Mouse (Mus musculus): ENCODE results near the gene Rbm14. TPM values are rescaled to one million over a fixed set of nuclear protein-coding genes. Genes with fewer than 3 reads are reported as not detected.
A peak's percentile ranks its signal among the peaks of the same experiment; 100 is the strongest.

Gene Rbm14
- 16.8 and 17.4 TPM in 2 replicates for total RNA-seq (2017)

- peak; percentile 95 to 96 for ATAC-seq (replicated peaks in 1 of 2; ENCODE audit: insufficient read depth in 1 of 2, low FRiP score in 2 of 2, low TSS enrichment in 1 of 2, low read depth in 1 of 2, poor library complexity in 2 of 2, severe bottlenecking in 2 of 2)
These were observed at the start of gene Rbm14, which contains the start of gene Gm21992 for GRCm38 (mm10) chr19:4811063-4811908. Rbm14 (minus strand) TSS chr19:4811634. Gm21992 (minus strand) TSS chr19:4811612.

GRCm38 (mm10) chr19:4859081-4859480 lies 47.6 kb upstream of the Rbm14 start:
- no peak for ATAC-seq (replicated peaks in 1 of 2; ENCODE audit: insufficient read depth in 1 of 2, low FRiP score in 2 of 2, low TSS enrichment in 1 of 2, low read depth in 1 of 2, poor library complexity in 2 of 2, severe bottlenecking in 2 of 2)

GRCm38 (mm10) chr19:4855951-4856350 lies 44.5 kb upstream of the Rbm14 start:
- no peak for ATAC-seq (replicated peaks in 1 of 2; ENCODE audit: insufficient read depth in 1 of 2, low FRiP score in 2 of 2, low TSS enrichment in 1 of 2, low read depth in 1 of 2, poor library complexity in 2 of 2, severe bottlenecking in 2 of 2)

- ATAC-seq (replicated peaks in 1 of 2; ENCODE audit: insufficient read depth in 1 of 2, low FRiP score in 2 of 2, low TSS enrichment in 1 of 2, low read depth in 1 of 2, poor library complexity in 2 of 2, severe bottlenecking in 2 of 2), result no peak
These were observed 44.0 kb upstream of the Rbm14 start for GRCm38 (mm10) chr19:4855470-4855820.

GRCm38 (mm10) chr19:4854552-4855469 lies 43.4 kb upstream of the Rbm14 start, which contains the start of gene Ctsf:
Ctsf (plus strand) TSS chr19:4855130.
- ATAC-seq (replicated peaks in 1 of 2; ENCODE audit: insufficient read depth in 1 of 2, low FRiP score in 2 of 2, low TSS enrichment in 1 of 2, low read depth in 1 of 2, poor library complexity in 2 of 2, severe bottlenecking in 2 of 2), result peak; percentile 78 to 81; a peak in 3 of 4 replicates

GRCm38 (mm10) chr19:4850281-4850680 lies 38.8 kb upstream of the Rbm14 start:
- no peak for ATAC-seq (replicated peaks in 1 of 2; ENCODE audit: insufficient read depth in 1 of 2, low FRiP score in 2 of 2, low TSS enrichment in 1 of 2, low read depth in 1 of 2, poor library complexity in 2 of 2, severe bottlenecking in 2 of 2)

- no peak for ATAC-seq (replicated peaks in 1 of 2; ENCODE audit: insufficient read depth in 1 of 2, low FRiP score in 2 of 2, low TSS enrichment in 1 of 2, low read depth in 1 of 2, poor library complexity in 2 of 2, severe bottlenecking in 2 of 2)
These were observed 38.4 kb upstream of the Rbm14 start for GRCm38 (mm10) chr19:4849800-4850199.

GRCm38 (mm10) chr19:4847490-4847889 lies 36.1 kb upstream of the Rbm14 start:
- ATAC-seq (replicated peaks in 1 of 2; ENCODE audit: insufficient read depth in 1 of 2, low FRiP score in 2 of 2, low TSS enrichment in 1 of 2, low read depth in 1 of 2, poor library complexity in 2 of 2, severe bottlenecking in 2 of 2), result peak; percentile 62 to 65; a peak in 3 of 4 replicates

GRCm38 (mm10) chr19:4845846-4846245 lies 34.4 kb upstream of the Rbm14 start:
- no peak for ATAC-seq (replicated peaks in 1 of 2; ENCODE audit: insufficient read depth in 1 of 2, low FRiP score in 2 of 2, low TSS enrichment in 1 of 2, low read depth in 1 of 2, poor library complexity in 2 of 2, severe bottlenecking in 2 of 2)

- no peak for ATAC-seq (replicated peaks in 1 of 2; ENCODE audit: insufficient read depth in 1 of 2, low FRiP score in 2 of 2, low TSS enrichment in 1 of 2, low read depth in 1 of 2, poor library complexity in 2 of 2, severe bottlenecking in 2 of 2)
These were observed 31.2 kb upstream of the Rbm14 start for GRCm38 (mm10) chr19:4842611-4843010.

GRCm38 (mm10) chr19:4840848-4841247 lies 29.4 kb upstream of the Rbm14 start:
- ATAC-seq (replicated peaks in 1 of 2; ENCODE audit: insufficient read depth in 1 of 2, low FRiP score in 2 of 2, low TSS enrichment in 1 of 2, low read depth in 1 of 2, poor library complexity in 2 of 2, severe bottlenecking in 2 of 2), result no peak

- peak; percentile 94 to 96 for ATAC-seq (replicated peaks in 1 of 2; ENCODE audit: insufficient read depth in 1 of 2, low FRiP score in 2 of 2, low TSS enrichment in 1 of 2, low read depth in 1 of 2, poor library complexity in 2 of 2, severe bottlenecking in 2 of 2)
These were observed 27.7 kb upstream of the Rbm14 start, which contains the start of the genes Ccs and Ccdc87 for GRCm38 (mm10) chr19:4839149-4839548. Ccs (minus strand) TSS chr19:4839332. Ccdc87 (plus strand) TSS chr19:4839366.

GRCm38 (mm10) chr19:4838526-4839140 lies 27.2 kb upstream of the Rbm14 start:
- no peak for ATAC-seq (replicated peaks in 1 of 2; ENCODE audit: insufficient read depth in 1 of 2, low FRiP score in 2 of 2, low TSS enrichment in 1 of 2, low read depth in 1 of 2, poor library complexity in 2 of 2, severe bottlenecking in 2 of 2)

- ATAC-seq (replicated peaks in 1 of 2; ENCODE audit: insufficient read depth in 1 of 2, low FRiP score in 2 of 2, low TSS enrichment in 1 of 2, low read depth in 1 of 2, poor library complexity in 2 of 2, severe bottlenecking in 2 of 2), result no peak
These were observed 25.6 kb upstream of the Rbm14 start for GRCm38 (mm10) chr19:4837049-4837448.

- no peak for ATAC-seq (replicated peaks in 1 of 2; ENCODE audit: insufficient read depth in 1 of 2, low FRiP score in 2 of 2, low TSS enrichment in 1 of 2, low read depth in 1 of 2, poor library complexity in 2 of 2, severe bottlenecking in 2 of 2)
These were observed 24.7 kb upstream of the Rbm14 start for GRCm38 (mm10) chr19:4836096-4836495.

GRCm38 (mm10) chr19:4833977-4834376 lies 22.5 kb upstream of the Rbm14 start:
- no peak for ATAC-seq (replicated peaks in 1 of 2; ENCODE audit: insufficient read depth in 1 of 2, low FRiP score in 2 of 2, low TSS enrichment in 1 of 2, low read depth in 1 of 2, poor library complexity in 2 of 2, severe bottlenecking in 2 of 2)

- ATAC-seq (replicated peaks in 1 of 2; ENCODE audit: insufficient read depth in 1 of 2, low FRiP score in 2 of 2, low TSS enrichment in 1 of 2, low read depth in 1 of 2, poor library complexity in 2 of 2, severe bottlenecking in 2 of 2), result no peak
These were observed 17.7 kb upstream of the Rbm14 start for GRCm38 (mm10) chr19:4829156-4829555.
